Mouse (Mus musculus): ENCODE results near the gene Ap2m1. TPM values are rescaled to one million over a fixed set of nuclear protein-coding genes. Genes with fewer than 3 reads are reported as not detected.

Ap2m1 gene
- 100 to 1,000 TPM; 411 to 418 TPM for polyA plus RNA-seq (2017; shearing (Covaris generic))

GRCm38 (mm10) chr16:20535296-20536080, at the start of gene Ap2m1:
TSS of gene Ap2m1 (plus strand) at chr16:20535478.

GRCm38 (mm10) chr16:20498677-20499475, 36.4 kb upstream of the Ap2m1 start, which contains the start of gene Eif2b5:
TSS of gene Eif2b5 (plus strand) at chr16:20498817.

DNA sequence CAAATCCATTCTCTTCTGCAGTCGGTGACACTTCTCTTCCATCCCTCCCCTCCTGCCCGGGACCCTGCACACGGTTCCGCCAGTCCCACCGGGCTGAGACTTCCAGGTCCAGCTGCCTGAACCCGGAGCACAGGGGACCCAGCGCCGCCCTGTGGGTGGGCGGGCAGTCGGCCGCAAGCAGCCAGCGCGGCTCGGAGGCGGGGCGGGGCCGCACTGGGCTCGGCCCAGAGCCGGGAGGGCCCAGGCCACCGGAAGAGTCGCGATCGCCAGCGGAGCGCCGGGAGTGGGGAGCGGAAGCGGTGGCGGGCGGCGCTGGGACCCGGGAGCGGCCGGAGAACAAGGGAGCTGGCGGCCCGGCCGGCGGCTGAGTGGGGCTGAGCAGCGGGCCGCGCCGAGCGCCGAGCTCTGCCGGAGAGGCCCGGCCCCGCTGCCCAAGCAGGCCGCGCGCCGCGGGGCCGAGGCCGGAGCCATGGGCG, 18.5 kb upstream of the Ap2m1 start, which contains the start of gene Dvl3:
TSS of gene Dvl3 (plus strand) at position 257 of the 476 bp plus-strand sequence.

GRCm38 (mm10) chr16:20548096-20548948, 13.0 kb downstream of the Ap2m1 start, which contains the start of gene Abcf3:
TSS of gene Abcf3 (plus strand) at chr16:20548577.

GRCm38 (mm10) chr16:20589366-20589938, 54.2 kb downstream of the Ap2m1 start, which contains the start of gene Vwa5b2:
TSS of gene Vwa5b2 (plus strand) at chr16:20589471.

Other genes with a start within 250 kb of the Ap2m1 start
- gene Parl, start 233.1 kb upstream of the Ap2m1 start, polyA plus RNA-seq (2017; shearing (Covaris generic)): 10 to 100 TPM; 71.3 to 96.9 TPM
- not detected for gene Cyp2ab1, start 210.1 kb upstream of the Ap2m1 start, polyA plus RNA-seq (2017; shearing (Covaris generic))
- gene Abcc5, start 109.1 kb upstream of the Ap2m1 start, polyA plus RNA-seq (2017; shearing (Covaris generic)): 10 to 100 TPM; 16.2 to 19.3 TPM
- gene Eif2b5, start 36.7 kb upstream of the Ap2m1 start, polyA plus RNA-seq (2017; shearing (Covaris generic)): 10 to 100 TPM; 73.2 to 74.0 TPM
- gene Dvl3, start 18.5 kb upstream of the Ap2m1 start, polyA plus RNA-seq (2017; shearing (Covaris generic)): 10 to 100 TPM; 20.9 to 22.7 TPM
- gene Abcf3, start 13.1 kb downstream of the Ap2m1 start, polyA plus RNA-seq (2017; shearing (Covaris generic)): 10 to 100 TPM; 49.6 to 52.3 TPM
- gene Vwa5b2, start 54.0 kb downstream of the Ap2m1 start, polyA plus RNA-seq (2017; shearing (Covaris generic)): not detected
- gene Eef1akmt4, start 76.1 kb downstream of the Ap2m1 start, polyA plus RNA-seq (2017; shearing (Covaris generic)): 10 to 100 TPM; 13.8 to 23.8 TPM
- gene Gm49333, start 76.1 kb downstream of the Ap2m1 start, polyA plus RNA-seq (2017; shearing (Covaris generic)): under 1 TPM in 1 of 2 experiments, not detected in 1; 0.13 TPM
- gene Alg3, start 76.3 kb downstream of the Ap2m1 start, polyA plus RNA-seq (2017; shearing (Covaris generic)): 10 to 100 TPM; 36.7 to 37.5 TPM
- under 1 TPM; 0.14 to 0.41 TPM for gene Camk2n2, start 85.8 kb downstream of the Ap2m1 start, polyA plus RNA-seq (2017; shearing (Covaris generic))
- under 1 TPM in 1 of 2 experiments, not detected in 1; 0.07 TPM for gene Ece2, start 94.3 kb downstream of the Ap2m1 start, polyA plus RNA-seq (2017; shearing (Covaris generic))
- 100 to 1,000 TPM; 225 to 261 TPM for gene Psmd2, start 116.2 kb downstream of the Ap2m1 start, polyA plus RNA-seq (2017; shearing (Covaris generic))
- 100 to 1,000 TPM in 1 of 2 experiments, 10 to 100 TPM in 1; 81.8 to 105 TPM for gene Eif4g1, start 132.8 kb downstream of the Ap2m1 start, polyA plus RNA-seq (2017; shearing (Covaris generic))
- 1 to 10 TPM in 1 of 2 experiments, under 1 TPM in 1; 0.67 to 2.9 TPM for gene Fam131a, start 157.8 kb downstream of the Ap2m1 start, polyA plus RNA-seq (2017; shearing (Covaris generic))
- gene Polr2h, start 182.2 kb downstream of the Ap2m1 start, polyA plus RNA-seq (2017; shearing (Covaris generic)): 10 to 100 TPM; 50.0 to 67.7 TPM
- 1 to 10 TPM; 2.7 to 3.2 TPM for gene Clcn2, start 182.3 kb downstream of the Ap2m1 start, polyA plus RNA-seq (2017; shearing (Covaris generic))
- not detected for gene Chrd, start 197.6 kb downstream of the Ap2m1 start, polyA plus RNA-seq (2017; shearing (Covaris generic))
- under 1 TPM; 0.10 to 0.24 TPM for gene Thpo, start 199.0 kb downstream of the Ap2m1 start, polyA plus RNA-seq (2017; shearing (Covaris generic))